ENCODE assay signal across 8 mouse cellular contexts in the genomic region with DNA sequence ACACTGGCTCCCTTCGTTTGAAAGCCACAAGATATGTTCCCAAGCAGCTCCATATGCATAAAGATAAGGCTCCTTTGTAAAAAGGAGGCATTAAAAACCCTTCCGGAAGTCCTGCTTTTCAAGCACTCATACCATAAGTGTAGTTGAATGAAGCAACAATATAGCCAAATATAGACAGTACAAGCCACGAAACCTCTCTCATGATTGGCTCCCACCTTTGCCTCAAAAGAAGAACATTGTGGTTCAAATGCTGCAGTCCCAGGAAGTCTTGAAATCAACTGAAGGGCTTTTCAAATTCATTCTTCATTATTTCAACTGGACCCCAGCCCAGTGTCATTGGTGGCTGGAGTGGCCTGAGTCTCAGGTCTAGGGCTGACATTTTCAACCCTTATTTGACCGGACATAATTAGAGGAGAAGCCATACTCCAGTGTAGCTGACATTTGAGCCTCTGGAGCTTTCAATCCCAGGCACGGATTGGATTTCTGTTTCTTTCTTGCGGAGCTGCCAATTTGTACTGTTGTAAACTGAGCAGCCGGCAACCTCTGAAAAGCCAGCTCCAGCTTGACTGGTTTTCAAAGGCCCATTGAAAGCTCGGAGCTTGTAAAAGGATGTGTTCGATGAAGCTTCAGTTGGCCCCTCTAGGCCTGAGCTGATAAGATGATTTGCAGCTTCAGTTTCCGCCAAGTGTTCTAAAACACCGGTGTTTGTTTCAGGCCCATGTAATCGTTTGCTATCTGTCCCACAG.
DNase-seq lines count a peak whose midpoint lies in the region; ATAC-seq lines count a peak whose summit lies in the region.

No protein-coding gene starts in this region.

- no peak for DNase-seq in heart, embryonic 10.5 days (ENCODE audit: low spot score)
- no peak for DNase-seq in heart, postnatal 4 days
- peak; percentile 3 for DNase-seq in urinary bladder, postnatal 14 days (ENCODE audit: low spot score)
- no peak for DNase-seq in urinary bladder, postnatal 25 days (ENCODE audit: low spot score)
- DNase-seq in cerebellum, postnatal 25 days, result no peak
- DNase-seq in adrenal gland, postnatal 14 days, result no peak

- H3K9ac ChIP-seq in limb, embryonic 13.5 days, result no peak overlapping the region
- H3K9ac ChIP-seq in stomach, embryonic 16.5 days (ENCODE audit: low read length), result no peak overlapping the region

- H3K27me3 ChIP-seq in heart, embryonic 10.5 days (ENCODE audit: insufficient read depth, poor library complexity, severe bottlenecking), result peaks cover 7% of the 10 kb centered on the region; the same call in 1 of the 2 replicates
- H3K27me3 ChIP-seq in limb, embryonic 13.5 days, result peaks cover 61% of the 10 kb centered on the region
- peaks cover 4% of the 10 kb centered on the region; the same call in 1 of the 2 replicates for H3K27me3 ChIP-seq in stomach, embryonic 16.5 days (ENCODE audit: control insufficient read depth, insufficient read depth, low read length)

- 0 out of 2 replicates have a peak, but pooled peaks cover 5% of the 10 kb centered on the region for H3K4me1 ChIP-seq in heart, embryonic 10.5 days
- H3K4me1 ChIP-seq in limb, embryonic 13.5 days, result peaks cover 8% of the 10 kb centered on the region; the same call in 1 of the 2 replicates
- 0 out of 2 replicates have a peak, but pooled peaks cover 7% of the 10 kb centered on the region for H3K4me1 ChIP-seq in stomach, embryonic 16.5 days (ENCODE audit: control insufficient read depth, insufficient read depth, low read length)

- WGBS in heart, embryonic 10.5 days, result 53% methylated on average over 12 of the region's 12 CpGs
- WGBS in limb, embryonic 13.5 days, result 45% methylated on average over 12 of the region's 12 CpGs
- 45% methylated on average over 12 of the region's 12 CpGs for WGBS in stomach, embryonic 16.5 days

- H3K4me3 ChIP-seq in heart, embryonic 10.5 days, result no peak overlapping the region
- H3K4me3 ChIP-seq in limb, embryonic 13.5 days, result no peak overlapping the region
- H3K4me3 ChIP-seq in stomach, embryonic 16.5 days (replicated peaks; ENCODE audit: low read length), result no peak overlapping the region

- no peaks in the 10 kb centered on the region for H3K36me3 ChIP-seq in heart, embryonic 10.5 days
- no peaks in the 10 kb centered on the region for H3K36me3 ChIP-seq in limb, embryonic 13.5 days
- H3K36me3 ChIP-seq in stomach, embryonic 16.5 days (ENCODE audit: control insufficient read depth, insufficient read depth, low read length), result no peaks in the 10 kb centered on the region

- no peak; the same call in 1 of the 2 replicates for ATAC-seq in limb, embryonic 13.5 days (ENCODE audit: low FRiP score, low read depth)
- ATAC-seq in stomach, embryonic 16.5 days (ENCODE audit: insufficient read depth, low FRiP score), result no peak

- H3K4me2 ChIP-seq in limb, embryonic 13.5 days (replicated peaks), result no peak overlapping the region; the same call in 1 of the 2 replicates
- no peak overlapping the region for H3K4me2 ChIP-seq in stomach, embryonic 16.5 days (ENCODE audit: low read depth, low read length)

- H3K9me3 ChIP-seq in heart, embryonic 10.5 days, result no peaks in the 10 kb centered on the region
- no peaks in the 10 kb centered on the region for H3K9me3 ChIP-seq in limb, embryonic 13.5 days
- H3K9me3 ChIP-seq in stomach, embryonic 16.5 days (replicated peaks; ENCODE audit: control insufficient read depth, low read length), result no peaks in the 10 kb centered on the region

- H3K27ac ChIP-seq in heart, embryonic 10.5 days, result 0 out of 2 replicates have a peak overlapping the region, but pooled peaks have one; percentile 29
- H3K27ac ChIP-seq in limb, embryonic 13.5 days, result peak overlapping the region; percentile 39; the same call in 1 of the 2 replicates
- peak overlapping the region; percentile 67 for H3K27ac ChIP-seq in stomach, embryonic 16.5 days (ENCODE audit: low read length)
